Mouse (Mus musculus) heart, postnatal 4 days (tissue): ENCODE measurements around the gene Trdmt1. TPM values are rescaled to one million over a fixed set of nuclear protein-coding genes. Genes with fewer than 3 reads are reported as not detected.
A peak's percentile ranks its signal among the peaks of the same experiment; 100 is the strongest.
"Not testable (repeated sequence)": the region's sequence is repeated elsewhere in the genome, so short reads cannot be mapped to it uniquely, and the experiment has no call there.

ENCODE experiments used
- DNase-seq: peaks from one replicate; pipeline ENCODE4 v3.0.0; 2021
- total RNA-seq, 2 experiments: library from RNA; stranded (reverse); gene quantifications; 2 replicates each; pipeline ENCODE4 v1.2.3; 2021

Trdmt1 gene
- 10 to 100 TPM; 11.3 to 14.4 TPM for total RNA-seq

DNA sequence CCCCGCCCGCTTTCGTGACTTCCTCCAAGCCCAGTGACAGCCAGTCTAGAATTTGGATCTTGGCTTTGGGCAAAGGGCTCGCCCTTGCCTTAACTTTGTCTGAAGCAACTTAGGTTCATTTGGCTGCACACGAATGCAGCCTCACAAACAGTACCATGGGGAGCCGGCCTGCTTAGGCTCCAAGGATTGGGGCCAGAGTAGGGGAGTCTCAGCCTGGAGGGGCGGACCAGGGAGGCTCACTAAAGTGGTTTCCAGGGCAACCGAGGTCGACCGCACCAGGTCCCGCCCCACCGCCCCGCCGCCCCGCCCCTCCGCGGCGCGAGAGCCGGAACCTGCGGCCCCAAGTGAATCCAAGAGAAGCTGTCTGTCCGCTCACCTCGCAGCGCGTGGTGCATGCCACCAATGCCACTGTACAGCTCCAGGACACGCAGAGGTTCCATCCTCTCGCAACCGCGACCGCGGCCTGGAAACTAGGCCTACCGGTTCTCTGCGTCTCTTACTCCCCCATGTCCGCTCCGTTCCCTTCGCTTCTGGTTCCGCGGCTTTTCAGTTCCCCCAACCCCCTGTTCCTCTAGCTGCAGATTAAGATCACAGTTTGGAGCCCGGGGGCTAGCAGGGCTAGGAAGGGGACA lies at the start of gene Trdmt1:
TSS of gene Trdmt1 (minus strand) at position 476 of the 632 bp plus-strand sequence.
- peak; percentile 84 for DNase-seq

DNA sequence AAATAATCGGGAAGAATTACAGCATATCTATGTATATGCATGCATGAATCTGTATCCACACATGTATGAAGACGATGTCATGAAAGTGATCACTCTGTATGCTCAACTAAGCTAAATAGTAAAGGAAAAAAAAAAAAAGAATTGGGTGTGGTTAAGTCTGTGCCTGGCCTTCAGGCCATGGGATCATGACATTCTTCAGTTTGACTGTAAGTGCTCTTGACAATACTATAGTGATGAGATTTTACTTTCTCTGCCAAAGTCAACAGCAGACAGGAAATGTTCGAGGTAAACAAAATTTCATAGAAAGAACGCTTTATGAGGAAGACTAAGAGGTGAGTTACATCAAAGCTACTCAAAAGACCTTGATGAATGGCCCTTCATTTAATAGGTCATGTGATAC lies 48.9 kb upstream of the Trdmt1 start:
- no peak for DNase-seq

- not testable (repeated sequence) for DNase-seq
Measured at GRCm38 (mm10) chr2:13583746-13584145, 39.3 kb upstream of the Trdmt1 start.

GRCm38 (mm10) chr2:13582184-13582583 lies 37.7 kb upstream of the Trdmt1 start:
- DNase-seq, result no peak

DNA sequence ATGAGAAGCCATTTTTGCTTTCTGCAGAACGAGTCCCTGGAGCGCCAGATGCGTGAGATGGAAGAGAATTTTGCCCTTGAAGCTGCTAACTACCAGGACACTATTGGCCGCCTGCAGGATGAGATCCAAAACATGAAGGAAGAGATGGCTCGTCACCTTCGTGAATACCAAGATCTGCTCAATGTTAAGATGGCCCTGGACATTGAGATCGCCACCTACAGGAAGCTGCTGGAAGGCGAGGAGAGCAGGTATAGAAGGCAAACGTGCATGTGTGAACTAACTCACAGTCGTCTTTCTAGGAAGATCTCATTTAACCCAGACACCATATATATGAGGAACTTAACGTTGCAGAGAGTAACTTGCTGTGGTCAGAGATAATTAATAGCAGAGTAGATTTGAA lies 35.5 kb upstream of the Trdmt1 start:
- peak; percentile 44 for DNase-seq

- no peak for DNase-seq
Measured at GRCm38 (mm10) chr2:13579315-13579714, 34.8 kb upstream of the Trdmt1 start.

DNA sequence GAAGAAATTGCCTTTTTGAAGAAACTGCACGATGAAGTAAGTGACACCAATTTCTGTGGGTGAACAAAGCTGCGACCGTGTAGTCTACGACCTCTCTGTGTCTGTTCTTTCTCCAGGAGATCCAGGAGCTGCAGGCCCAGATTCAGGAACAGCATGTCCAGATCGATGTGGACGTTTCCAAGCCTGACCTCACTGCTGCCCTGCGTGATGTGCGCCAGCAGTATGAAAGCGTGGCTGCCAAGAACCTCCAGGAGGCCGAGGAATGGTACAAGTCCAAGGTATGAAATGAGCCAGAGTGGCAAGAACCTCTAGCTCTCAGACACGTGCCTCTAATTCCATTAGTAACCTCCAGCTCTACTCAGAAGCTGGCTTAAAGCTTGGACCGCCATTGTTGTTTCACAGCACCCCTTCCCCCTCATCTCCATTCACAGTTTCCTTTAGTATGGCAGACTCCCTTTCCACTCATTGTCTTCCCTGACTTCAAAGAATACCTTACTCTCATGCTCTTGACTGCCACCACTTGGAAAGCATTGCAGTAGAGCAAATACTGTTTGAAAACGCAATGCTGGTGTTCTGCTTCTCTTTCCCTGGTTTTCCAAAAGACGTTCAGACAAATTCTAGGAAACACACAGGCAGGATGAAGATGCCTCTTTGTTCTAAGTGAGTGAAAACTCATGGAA lies 34.1 kb upstream of the Trdmt1 start:
- peak; percentile 31 for DNase-seq

- no peak for DNase-seq
Measured at GRCm38 (mm10) chr2:13577399-13577798, 32.9 kb upstream of the Trdmt1 start.

- peak; percentile 33 for DNase-seq
Measured at GRCm38 (mm10) chr2:13575926-13576325, 31.5 kb upstream of the Trdmt1 start.

DNA sequence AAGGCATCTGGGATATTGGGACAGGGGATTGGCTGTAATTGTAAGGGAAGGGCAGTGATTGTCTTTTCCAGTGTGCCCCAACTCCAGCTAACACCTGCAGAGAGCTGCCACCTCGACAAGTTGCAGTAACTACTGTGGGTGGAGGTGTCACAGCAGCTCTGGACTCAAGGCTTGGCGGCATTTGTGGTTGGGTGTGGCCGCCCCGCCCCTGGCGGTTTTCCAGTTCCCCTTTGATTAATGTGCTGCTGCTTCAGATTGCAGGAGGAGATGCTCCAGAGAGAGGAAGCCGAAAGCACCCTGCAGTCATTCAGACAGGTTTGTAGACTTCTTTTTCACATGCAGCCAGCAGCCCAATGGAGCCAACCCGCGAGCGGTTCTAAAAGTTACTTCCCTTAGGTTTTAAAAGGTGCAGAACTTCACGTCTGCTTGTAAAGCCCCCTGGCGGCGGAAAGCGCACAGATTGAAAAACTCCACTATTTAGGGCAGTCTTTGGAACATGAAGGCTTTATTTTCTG lies 30.9 kb upstream of the Trdmt1 start:
- DNase-seq, result peak; percentile 85

DNA sequence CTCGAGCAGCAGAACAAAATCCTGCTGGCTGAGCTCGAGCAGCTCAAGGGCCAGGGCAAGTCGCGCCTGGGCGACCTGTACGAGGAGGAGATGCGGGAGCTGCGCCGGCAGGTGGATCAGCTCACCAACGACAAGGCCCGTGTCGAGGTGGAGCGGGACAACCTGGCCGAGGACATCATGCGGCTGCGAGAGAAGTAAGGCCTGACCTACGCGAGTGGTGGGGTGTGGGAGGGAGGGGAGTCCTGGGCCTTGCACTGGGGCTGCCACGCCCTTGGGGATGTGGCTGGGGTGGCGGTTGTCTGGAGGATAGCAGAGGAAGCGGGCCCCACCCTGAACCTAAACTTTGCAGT lies 30.3 kb upstream of the Trdmt1 start:
- peak; percentile 64 for DNase-seq

GRCm38 (mm10) chr2:13574066-13574800 lies 29.8 kb upstream of the Trdmt1 start:
- DNase-seq, result peak; percentile 90

DNA sequence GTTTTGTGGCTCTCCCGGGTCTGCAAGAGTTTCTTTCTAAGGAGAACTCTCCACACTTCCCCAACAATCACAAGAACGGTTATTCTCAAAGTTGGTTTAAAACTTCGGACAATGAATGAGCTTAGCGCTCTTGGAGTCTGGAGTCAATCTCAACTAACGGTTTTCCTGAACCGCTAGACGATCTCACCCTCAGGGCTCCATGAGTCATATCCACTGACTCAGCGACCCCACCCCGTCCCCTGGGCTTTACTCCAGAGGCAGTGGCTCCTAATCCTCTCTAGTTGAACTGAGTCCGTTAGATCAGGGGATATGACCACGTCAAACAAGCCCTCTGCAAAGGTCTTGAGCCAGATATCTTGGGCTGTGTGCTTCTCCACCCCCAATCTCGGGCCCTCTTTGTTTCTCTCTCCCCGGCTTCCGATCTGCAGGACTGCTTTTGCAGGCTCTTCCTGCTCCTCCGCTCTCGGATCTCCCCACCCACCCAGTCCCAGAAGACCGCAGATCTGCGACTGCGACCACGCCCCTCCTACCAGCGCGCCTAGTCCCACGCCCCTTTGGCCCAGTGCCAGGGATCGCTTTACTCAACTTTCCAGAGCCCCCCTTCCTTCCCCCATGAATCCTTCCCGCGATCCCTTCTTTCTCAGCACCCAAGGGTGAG lies 29.1 kb upstream of the Trdmt1 start, which contains the start of gene Vim:
TSS of gene Vim (plus strand) at position 520 of the 658 bp plus-strand sequence.
- DNase-seq, result peak; percentile 93

DNA sequence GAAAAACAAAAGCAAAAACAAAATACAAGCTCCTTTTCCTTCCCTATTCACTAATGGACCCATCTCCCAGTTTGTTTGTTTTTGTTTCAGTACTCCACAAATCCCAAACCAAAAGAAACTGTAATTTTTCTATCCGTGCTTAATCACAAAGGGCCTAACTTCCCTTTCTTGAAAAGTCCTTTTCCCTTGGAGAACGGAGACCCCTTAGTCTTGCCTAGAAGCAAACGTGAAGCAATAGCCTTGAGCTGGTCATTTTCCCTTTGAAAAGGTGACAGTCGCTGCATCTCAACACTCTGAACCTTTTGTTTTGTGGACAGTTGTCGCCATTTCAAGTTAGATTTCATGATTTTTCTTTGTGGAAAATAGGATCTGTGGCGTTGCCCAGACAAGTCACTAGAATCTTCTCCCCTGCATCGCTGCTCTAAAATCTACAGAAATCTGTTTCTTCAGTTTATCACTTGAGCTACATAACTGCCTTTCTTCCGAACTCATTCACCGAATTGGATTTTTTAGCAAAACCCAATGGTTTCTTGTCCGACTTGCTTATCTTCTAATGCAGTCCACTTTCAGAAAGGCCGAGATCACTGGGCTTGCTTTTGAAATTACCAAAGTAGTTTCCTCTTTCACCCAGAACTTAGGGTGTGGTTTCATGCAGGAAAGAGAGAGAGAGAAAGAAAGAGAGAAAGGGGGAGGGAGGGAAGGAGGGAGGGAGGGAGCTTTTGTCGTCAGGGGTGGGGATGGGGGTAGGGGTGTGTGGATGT lies 28.4 kb upstream of the Trdmt1 start:
- DNase-seq, result no peak

GRCm38 (mm10) chr2:13572101-13572553 lies 27.7 kb upstream of the Trdmt1 start:
- DNase-seq, result no peak

- DNase-seq, result no peak
Measured at GRCm38 (mm10) chr2:13570122-13570521, 25.7 kb upstream of the Trdmt1 start.

DNA sequence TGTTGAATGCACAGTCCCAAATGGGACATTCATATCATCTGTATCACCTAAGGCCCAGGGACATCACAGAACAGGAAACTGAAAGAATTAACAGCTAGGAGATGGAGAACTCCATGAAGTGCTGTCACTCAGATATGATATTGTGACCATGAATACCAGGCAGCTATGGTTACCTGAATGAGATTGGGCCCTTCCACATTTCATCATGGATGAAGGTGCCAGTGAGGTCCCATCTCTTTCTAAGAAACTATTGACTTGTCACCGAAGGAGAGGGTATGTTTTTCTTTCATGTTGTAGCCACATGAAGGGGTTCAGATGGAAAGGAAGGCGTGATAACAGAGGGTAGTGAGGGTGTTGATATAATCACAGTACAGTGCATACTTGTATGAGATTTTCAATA lies 15.9 kb upstream of the Trdmt1 start:
- no peak for DNase-seq

- no peak for DNase-seq
Measured at GRCm38 (mm10) chr2:13559729-13560128, 15.3 kb upstream of the Trdmt1 start.

- no peak for DNase-seq
Measured at GRCm38 (mm10) chr2:13559303-13559702, 14.8 kb upstream of the Trdmt1 start.

- DNase-seq, result peak; percentile 38
Measured at GRCm38 (mm10) chr2:13558607-13559262, 14.3 kb upstream of the Trdmt1 start.
